Mouse (Mus musculus) ES-CJ7 (cell line): Measurements from ENCODE around the gene Phgdh.

Experiments used
- DNase-seq: peaks from one replicate; pipeline ENCODE4 v3.0.0; 2011; ENCODE audit warnings: low read depth, low spot score

Gene Phgdh

DNA sequence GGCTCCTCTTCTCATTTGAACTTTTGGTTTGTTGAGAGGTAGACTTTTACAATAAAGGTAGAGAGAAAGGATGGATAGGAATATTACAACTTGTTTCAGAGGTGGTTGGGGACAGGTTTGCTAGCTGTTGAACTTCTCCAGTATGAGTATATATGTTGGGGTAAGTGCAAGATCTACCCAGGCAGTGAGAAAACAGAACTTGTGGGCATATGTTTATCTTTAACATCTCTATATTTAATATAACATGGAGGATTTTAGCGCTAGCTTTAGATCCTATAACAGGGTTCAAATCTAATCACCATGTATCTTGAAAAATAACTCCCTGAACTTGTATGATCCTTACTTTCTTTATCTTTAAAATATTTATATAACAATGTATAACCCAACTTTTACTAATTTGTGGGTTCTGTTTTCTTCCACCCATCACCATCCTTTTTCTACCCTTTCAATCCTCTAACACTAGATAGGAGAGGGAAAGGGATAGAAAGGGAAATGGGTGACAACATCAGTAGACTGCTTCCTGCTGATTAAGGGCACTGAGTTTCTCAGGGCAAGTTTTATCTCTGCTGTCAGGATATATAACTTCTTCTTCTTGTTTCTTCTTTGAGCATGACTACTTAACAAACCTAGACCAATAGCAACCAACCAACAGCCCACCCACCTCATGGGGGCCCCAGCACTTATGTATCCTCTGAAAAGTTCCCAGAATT lies 40.2 kb downstream of the Phgdh start:
- no peak for DNase-seq

DNA sequence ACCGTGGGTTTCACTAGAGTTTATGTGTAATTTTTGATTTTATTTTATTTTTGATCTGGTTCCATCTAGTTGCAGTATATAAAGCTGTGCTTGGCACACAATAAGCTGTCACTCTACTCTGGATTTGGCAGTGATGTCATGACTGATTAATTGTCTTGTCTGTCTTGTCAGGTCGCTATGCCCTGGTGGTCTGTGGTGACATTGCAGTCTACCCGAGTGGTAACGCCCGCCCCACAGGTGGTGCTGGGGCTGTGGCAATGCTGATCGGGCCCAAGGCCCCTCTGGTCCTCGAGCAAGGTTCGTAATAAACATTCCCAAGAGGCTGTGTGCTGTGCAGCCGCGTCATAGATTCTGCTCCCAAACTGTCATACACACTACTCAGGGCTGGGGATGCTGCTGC lies 43.8 kb downstream of the Phgdh start:
- peak; percentile 53 for DNase-seq

DNA sequence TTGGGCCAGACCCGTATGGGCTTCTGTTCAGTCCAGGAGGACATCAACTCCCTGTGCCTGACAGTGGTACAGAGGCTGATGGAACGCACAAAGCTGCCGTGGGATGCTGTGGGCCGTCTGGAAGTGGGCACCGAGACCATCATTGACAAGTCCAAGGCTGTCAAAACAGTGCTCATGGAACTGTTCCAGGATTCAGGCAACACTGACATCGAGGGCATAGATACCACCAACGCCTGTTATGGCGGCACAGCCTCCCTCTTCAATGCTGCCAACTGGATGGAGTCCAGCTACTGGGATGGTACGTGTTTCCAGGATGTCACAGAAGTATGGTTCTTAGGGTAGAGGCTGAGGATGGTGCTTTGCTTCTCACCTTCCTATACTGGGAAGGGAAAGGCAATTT lies 48.7 kb downstream of the Phgdh start:
- DNase-seq = no peak

DNA sequence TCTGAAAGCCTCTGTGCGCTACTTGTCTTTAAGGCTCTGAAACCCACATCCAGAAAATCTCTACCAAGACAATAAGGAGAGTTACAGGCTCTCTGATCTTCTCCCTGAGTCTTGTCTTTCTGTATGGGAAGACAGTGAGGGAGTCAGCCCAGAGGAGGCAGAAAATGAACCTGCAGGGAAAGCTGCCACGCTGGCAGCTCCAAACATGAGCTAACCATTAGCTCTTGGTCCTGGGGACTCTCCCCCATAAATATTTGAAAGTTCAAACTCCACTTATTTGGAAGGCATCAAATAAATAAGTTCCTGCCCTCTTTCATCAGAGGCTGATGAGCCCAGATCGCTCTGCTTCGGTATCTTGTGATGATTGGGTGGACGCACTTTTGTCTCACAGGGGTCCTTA lies 56.6 kb downstream of the Phgdh start:
- DNase-seq = no peak

DNA sequence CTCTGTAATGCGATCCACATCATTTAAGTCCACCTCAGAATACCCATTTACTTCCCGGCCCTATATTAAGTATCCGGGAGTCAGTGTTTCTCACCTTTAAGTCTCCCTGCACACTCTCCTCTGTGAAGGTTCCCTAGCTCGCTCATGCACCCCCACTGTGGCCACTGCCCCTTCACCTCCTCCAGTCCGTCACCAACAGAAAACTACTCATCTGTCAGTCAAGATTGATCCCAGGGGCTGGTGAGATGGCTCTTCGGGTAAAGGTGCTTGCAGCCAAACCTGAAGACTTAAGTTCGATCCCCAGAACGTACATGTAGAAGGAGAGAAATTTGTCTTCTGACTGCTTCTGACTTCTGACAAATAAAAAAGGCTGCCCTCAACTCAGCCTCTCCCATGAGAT lies 57.4 kb downstream of the Phgdh start:
- DNase-seq = no peak

DNA sequence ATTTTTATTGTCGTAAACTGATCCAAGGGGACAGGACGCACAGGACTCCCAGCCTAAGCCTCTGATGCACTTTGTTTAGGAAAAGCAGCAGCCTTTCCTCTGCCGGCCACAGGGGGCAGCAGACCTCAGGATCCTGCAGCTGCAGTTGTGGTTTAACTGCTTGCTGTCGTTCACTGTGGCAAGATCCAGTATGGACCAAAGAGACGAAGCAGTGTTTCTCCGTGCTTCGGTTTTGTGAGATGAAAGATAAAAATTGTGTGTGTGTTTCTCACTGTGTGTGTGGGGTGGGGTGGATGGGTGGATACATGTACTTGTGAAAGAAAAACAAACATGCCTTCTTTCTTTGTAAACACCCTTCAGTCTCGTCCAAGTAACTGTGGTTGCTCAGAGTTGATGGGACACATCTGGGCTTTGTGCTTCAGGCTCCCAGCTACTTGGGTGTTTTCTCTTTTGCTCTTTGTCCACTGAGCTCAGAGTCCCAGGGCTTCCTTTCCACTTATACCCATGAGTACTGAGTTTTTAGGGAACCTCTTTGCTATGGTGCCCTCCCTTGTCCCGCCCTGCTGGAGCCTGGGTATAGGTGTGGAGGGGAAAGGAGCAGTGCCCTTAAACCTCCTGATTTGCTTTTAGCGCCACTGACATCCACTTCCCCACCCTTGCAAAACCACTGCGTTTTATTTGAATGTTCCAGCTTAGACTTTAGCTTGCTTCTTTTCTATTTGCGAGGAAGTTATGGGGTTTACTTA lies 58.7 kb downstream of the Phgdh start:
- peak; percentile 64 for DNase-seq

DNA sequence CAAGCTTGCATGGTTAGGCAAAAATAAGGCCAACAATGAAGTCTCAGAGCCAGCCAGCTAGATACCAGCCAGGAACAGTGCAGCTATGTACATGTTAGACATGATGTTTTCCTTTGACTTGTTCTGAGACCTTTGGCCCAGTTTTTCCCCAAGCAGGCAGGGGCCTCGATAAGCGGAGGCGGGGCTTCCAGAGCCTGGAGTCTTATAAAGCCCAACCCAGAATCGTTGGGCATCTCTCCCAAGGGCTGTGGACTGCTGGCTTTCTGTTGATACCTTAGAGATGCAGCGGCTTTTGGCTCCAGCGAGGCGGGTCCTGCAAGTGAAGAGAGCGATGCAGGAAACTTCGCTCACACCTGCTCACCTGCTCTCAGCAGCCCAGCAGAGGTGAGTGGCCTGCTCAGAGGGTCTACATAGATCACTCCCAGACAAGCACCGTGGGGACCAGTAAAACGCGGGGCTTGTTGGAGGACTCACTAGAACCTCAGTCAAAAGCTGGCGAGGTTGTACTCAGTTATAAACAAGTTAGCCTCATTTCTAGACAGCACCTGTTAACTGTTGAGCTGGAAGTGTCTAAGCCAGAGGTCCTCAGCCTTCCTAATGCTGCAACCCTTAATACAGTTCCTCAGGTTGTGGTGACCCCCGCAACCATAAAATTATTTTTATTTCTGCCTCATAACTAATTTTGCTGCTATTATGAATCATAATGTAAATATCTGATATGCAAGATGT lies 59.4 kb downstream of the Phgdh start, which contains the start of gene Hmgcs2:
TSS of gene Hmgcs2 (plus strand) at position 232 of the 729 bp plus-strand sequence.
- DNase-seq = no peak

DNA sequence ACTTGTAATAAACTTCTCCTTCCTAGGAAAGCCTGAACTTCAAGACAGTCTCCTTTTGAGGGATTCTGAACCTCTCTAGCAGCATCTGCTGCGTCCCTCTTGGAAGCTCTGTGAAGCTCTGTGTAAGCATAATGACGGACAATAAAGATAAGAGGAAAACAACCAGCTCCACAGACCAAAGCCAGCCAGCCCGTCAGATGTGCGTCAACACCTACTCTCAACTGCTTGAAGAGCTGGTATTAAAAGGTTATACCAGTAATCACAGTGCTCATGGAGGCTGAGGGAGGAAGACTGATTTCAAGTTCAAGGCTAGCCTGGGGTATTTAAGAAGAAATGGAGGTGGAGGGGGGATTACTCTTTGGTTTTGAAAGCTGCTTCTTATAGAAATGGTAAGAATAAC lies 60.1 kb downstream of the Phgdh start:
- no peak for DNase-seq

DNA sequence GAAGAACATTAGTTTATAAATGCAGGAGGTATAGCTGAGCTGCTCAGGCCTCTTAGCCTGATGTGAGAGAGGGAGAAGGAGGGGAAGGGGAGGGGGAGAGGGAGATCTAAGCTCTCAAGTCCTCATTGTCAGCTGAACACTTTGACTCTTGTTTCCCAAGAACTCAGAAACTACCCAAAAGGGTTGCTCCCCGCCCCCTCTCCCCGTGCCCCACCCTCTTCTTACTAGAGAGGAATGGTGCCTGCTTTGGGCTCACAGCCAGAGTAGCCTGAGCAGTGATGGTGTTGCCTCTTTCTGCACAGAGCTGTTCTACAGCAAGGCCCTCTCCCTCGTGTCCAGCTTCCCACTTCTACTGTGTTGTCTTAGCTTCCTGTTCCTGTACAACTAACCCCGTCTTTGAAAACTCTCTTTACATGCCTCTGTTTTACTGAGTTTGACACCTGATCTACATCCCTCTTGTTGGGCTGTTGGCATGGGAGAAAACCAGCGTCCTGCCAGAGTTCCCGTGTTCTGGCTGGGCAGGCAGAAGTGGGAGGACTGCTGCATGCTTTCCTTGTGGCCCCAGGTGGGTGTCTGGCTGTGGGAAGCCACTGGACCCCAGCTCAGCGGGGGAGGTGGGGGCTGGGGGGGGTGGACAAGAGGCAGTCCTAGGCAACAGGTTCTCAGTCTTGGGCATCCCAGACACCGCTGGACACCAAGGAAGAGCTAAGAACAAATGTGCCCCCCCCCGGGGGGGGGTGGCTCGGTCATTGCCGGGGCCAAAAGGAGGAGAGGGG lies 66.0 kb downstream of the Phgdh start:
- DNase-seq = peak; percentile 9

DNA sequence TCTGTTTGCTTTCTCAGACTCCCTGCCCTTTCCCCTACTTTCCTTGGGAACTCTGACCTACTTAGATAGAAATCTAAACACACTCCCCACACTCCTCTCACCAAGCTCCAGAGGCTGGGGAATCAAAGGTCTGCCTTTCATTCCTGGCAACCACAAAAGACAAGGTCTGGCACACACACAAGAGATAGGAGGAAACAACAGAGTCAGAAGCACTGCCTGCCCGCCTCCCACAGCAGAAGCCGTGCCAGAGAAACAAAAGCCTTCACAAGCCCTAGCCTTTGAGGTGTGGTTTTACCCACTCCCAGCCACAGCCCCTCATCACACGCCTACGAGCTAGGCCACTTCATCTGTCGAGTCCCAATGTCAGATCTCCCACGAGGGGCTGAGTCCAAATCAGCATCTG lies 72.5 kb downstream of the Phgdh start:
- no peak for DNase-seq
